8 mouse cellular contexts compared by ENCODE assay signal in genomic region chr5:37824461-37824795, GRCm38 (mm10). TPM values are rescaled to one million over a fixed set of nuclear protein-coding genes. Genes with fewer than 3 reads are reported as not detected.
DNase-seq lines count a peak whose midpoint lies in the region; ATAC-seq and TF ChIP-seq lines count a peak whose summit lies in the region.

Msx1 (minus strand) TSS chr5:37824583.

- H3K4me2 ChIP-seq in lung, postnatal 0 days (replicated peaks; ENCODE audit: low read depth, low read length), result peak within 1 kb of the TSS; percentile 92

- H3K36me3 ChIP-seq in hindbrain, embryonic 10.5 days, result peaks cover 8% of the 10 kb centered on the region
- no peaks in the 10 kb centered on the region for H3K36me3 ChIP-seq in lung, postnatal 0 days (ENCODE audit: insufficient read depth, low read length)

- no peaks in the 10 kb centered on the region for H3K27me3 ChIP-seq in Patski
- H3K27me3 ChIP-seq in cerebellum, adult 2 months (ENCODE audit: control insufficient read depth, insufficient read depth, low read length), result peaks cover 36% of the 10 kb centered on the region; the same call in 1 of the 2 replicates
- H3K27me3 ChIP-seq in hindbrain, embryonic 10.5 days (ENCODE audit: insufficient read depth, poor library complexity, severe bottlenecking), result peaks cover 100% of the 10 kb centered on the region
- peaks cover 88% of the 10 kb centered on the region for H3K27me3 ChIP-seq in lung, postnatal 0 days (replicated peaks; ENCODE audit: insufficient read depth, low read length)

- no peak within 1 kb of the TSS for H3K27ac ChIP-seq in cerebellum, adult 2 months (ENCODE audit: insufficient read depth, low read length)
- peak within 1 kb of the TSS; percentile 90 for H3K27ac ChIP-seq in hindbrain, embryonic 10.5 days
- H3K27ac ChIP-seq in lung, postnatal 0 days (ENCODE audit: low read length), result no peak within 1 kb of the TSS

- peak within 1 kb of the TSS; percentile 43 for H3K4me3 ChIP-seq in cerebellum, adult 2 months (replicated peaks; ENCODE audit: insufficient read depth, low read depth, low read length)
- H3K4me3 ChIP-seq in hindbrain, embryonic 10.5 days, result peak within 1 kb of the TSS; percentile 71
- H3K4me3 ChIP-seq in lung, postnatal 0 days (ENCODE audit: low read depth, low read length), result peak within 1 kb of the TSS; percentile 60

- in situ Hi-C loops in Patski (cut with MboI; ENCODE audit: low pct_unique_long_range_greater_than_20kb), result no loop called here

- H3K9ac ChIP-seq in lung, postnatal 0 days (replicated peaks; ENCODE audit: low read depth), result peak within 1 kb of the TSS; percentile 41; the same call in 1 of the 2 replicates

- DNase-seq in Patski (ENCODE audit: low read depth, low spot score), result peak; percentile 56
- DNase-seq in cerebellum, adult 2 months, result peak; percentile 45 to 53
- peak; percentile 90 for DNase-seq in forelimb bud, embryonic 11.5 days (ENCODE audit: low read depth, low spot score)
- DNase-seq in hindbrain, embryonic 10.5 days (ENCODE audit: low spot score), result peak; percentile 94
- DNase-seq in layer of hippocampus, adult 9-11 months, result peak; percentile 27
- peak; percentile 84 for DNase-seq in lung, postnatal 0 days (ENCODE audit: low spot score)
- DNase-seq in retina, embryonic 14.5 days (ENCODE audit: low spot score), result peak; percentile 84

- WGBS in cerebellum, adult 2 months, result under 1% methylated on average over 37 of the region's 37 CpGs
- WGBS in hindbrain, embryonic 10.5 days, result 0% methylated on average over 37 of the region's 37 CpGs
- 2% methylated on average over 30 of the region's 37 CpGs for WGBS in lung, postnatal 0 days

- TF ChIP-seq POLR2A in cerebellum, adult 2 months (IDR thresholded peaks at IDR 0.05; ENCODE audit: borderline replicate concordance, insufficient read depth, low read length), result no peak

- TF ChIP-seq EP300 in lung, postnatal 0 days (IDR thresholded peaks at IDR 0.05), result no peak

- H3K4me1 ChIP-seq in cerebellum, adult 2 months (ENCODE audit: control insufficient read depth, insufficient read depth, low read length), result no peaks in the 10 kb centered on the region
- peaks cover 85% of the 10 kb centered on the region for H3K4me1 ChIP-seq in hindbrain, embryonic 10.5 days (replicated peaks)
- peaks cover 7% of the 10 kb centered on the region; the same call in 1 of the 2 replicates for H3K4me1 ChIP-seq in lung, postnatal 0 days (ENCODE audit: insufficient read depth, low read depth, low read length)

- CTCF ChIA-PET in Patski (lab: Charles Lee), result no interaction called here

- no peak for TF ChIP-seq CTCF in Patski (IDR thresholded peaks at IDR 0.05)
- TF ChIP-seq CTCF in cerebellum, adult 2 months (IDR thresholded peaks at IDR 0.05; ENCODE audit: borderline replicate concordance, insufficient read depth, low read depth, low read length), result no peak
- TF ChIP-seq CTCF in lung, postnatal 0 days (IDR thresholded peaks at IDR 0.05), result no peak

- POLR2A ChIA-PET in Patski (lab: Charles Lee), result no interaction called here

- no peaks in the 10 kb centered on the region for H3K9me3 ChIP-seq in hindbrain, embryonic 10.5 days
- H3K9me3 ChIP-seq in lung, postnatal 0 days (ENCODE audit: low read length), result no peaks in the 10 kb centered on the region

- ATAC-seq in Patski, result peak; percentile 99
- peak; percentile 93 for ATAC-seq in lung, postnatal 0 days
- ATAC-seq in erythroid progenitor cell, adult 5-6 weeks (replicated peaks; ENCODE audit: low FRiP score, poor library complexity, severe bottlenecking), result no peak

RNA-seq across cellular contexts. Expression of gene Msx1, which starts in this region (rescaled TPM):
- 13.2 TPM for polyA plus RNA-seq in Patski (2021)
- polyA plus RNA-seq in cerebellum, adult 2 months (2012; rRNA removed), result 3.4 and 7.1 TPM in 2 replicates
- 188 and 212 TPM in 2 replicates for polyA plus RNA-seq in hindbrain, embryonic 10.5 days (2016; fragmentation: Nextera tagmentation; extraction: Ambion mirVana)
- 2.2 and 3.4 TPM in 2 replicates for polyA plus RNA-seq in lung, postnatal 0 days (2015; fragmentation: Nextera tagmentation; extraction: Ambion mirVana)
- total RNA-seq in erythroid progenitor cell, adult 5-6 weeks (2015; ENCODE audit: low replicate concordance), result not detected in 2 replicates
- not detected in 2 replicates for total RNA-seq in erythroid progenitor cell, adult 5-6 weeks (2017; ENCODE audit: low replicate concordance)

Comparison
In these comparisons a context has a peak if more than half of its experiments do, and no peak if none do; other contexts are left out.
1. RNA of gene Msx1 (polyA plus RNA-seq): 188 to 212 TPM in hindbrain, embryonic 10.5 days; 13.2 TPM in Patski (single experiment), 3.4 to 7.1 TPM in cerebellum, adult 2 months and 2.2 to 3.4 TPM in lung, postnatal 0 days; every median in the first group is over 10 times any median in the second.
2. DNase-seq: peak in every context shown above with its lines; median percentile 94 in hindbrain, embryonic 10.5 days; 90 in forelimb bud, embryonic 11.5 days; 84 in lung, postnatal 0 days; 84 in retina, embryonic 14.5 days; 56 in Patski; 49 in cerebellum, adult 2 months; 27 in layer of hippocampus, adult 9-11 months.
3. Peak in every context shown above with its lines, with median percentiles within 50 percentile points of each other: H3K4me3 ChIP-seq.